Mouse (Mus musculus) E14TG2a.4 (cell line): ENCODE measurements at regions not wholly inside any gene's neighbourhood (a gene's known extent, or its start where the extent isn't known, plus 50 kb on each side); places are given as distances from the start of the nearest gene placed in this dataset.
"Not testable (repeated sequence)": the region's sequence is repeated elsewhere in the genome, so short reads cannot be mapped to it uniquely, and the experiment has no call there.

ENCODE experiments used
- CTCF ChIP-seq: conservative IDR thresholded peaks from 2 replicates; pipeline ENCODE4 v1.5.1; 2014; ENCODE audit warnings: low read length
- NANOG ChIP-seq: IDR thresholded peaks from 2 replicates; pipeline ENCODE4 v1.6.1; 2014; ENCODE audit warnings: borderline replicate concordance, low read length, mixed read lengths

- not testable (repeated sequence) for TF ChIP-seq CTCF, NANOG
Observed at GRCm38 (mm10) chr14:53523430-53523829, 730.5 kb downstream of the Dad1 start.
